Mouse (Mus musculus) cortical plate, adult 2 months (tissue): ENCODE data around the gene Lrrc8e.

ENCODE experiments used
- CTCF ChIP-seq: fragments of 200-500 bp; IDR thresholded peaks from 2 replicates; pipeline ENCODE4 v1.5.1; 2011; ENCODE audit warnings: mild to moderate bottlenecking, control low read depth, low read length; ENCODE audit not compliant: insufficient read depth; ENCODE audit errors: extremely low read depth
- POLR2A ChIP-seq: fragments of 200-500 bp; IDR thresholded peaks from 2 replicates; pipeline ENCODE4 v1.6.1; 2011; ENCODE audit warnings: mild to moderate bottlenecking, low read length, control low read depth; ENCODE audit not compliant: insufficient read depth; ENCODE audit errors: extremely low read depth

- no peak for TF ChIP-seq CTCF
- TF ChIP-seq POLR2A: no peak
Observed at GRCm38 (mm10) chr8:4227919-4228318, 1.3 kb downstream of the Lrrc8e start.
